Mouse (Mus musculus) sigmoid colon, adult 10 weeks (tissue): Measurements from ENCODE around the gene Ddx49. TPM values are rescaled to one million over a fixed set of nuclear protein-coding genes. Genes with fewer than 3 reads are reported as not detected.

ENCODE experiments used
- polyA plus RNA-seq: library from polyadenylated mRNA; stranded (reverse); fragments of 350-450 nt; fragmentation: Illumina TruSeq; extraction: RNeasy Lipid Tissue Mini Kit (QIAGEN cat#74804); gene quantifications from one replicate; pipeline ENCODE4 v1.2.3, GENCODE M21; 2014; ENCODE audit warnings: low read depth, low replicate concordance

Gene Ddx49
- polyA plus RNA-seq: 5.1 TPM

GRCm38 (mm10) chr8:70302358-70302890 lies at the start of gene Ddx49, which contains the start of gene Cope:
Ddx49 (minus strand) TSS chr8:70302489.
Cope (plus strand) TSS chr8:70302518.

GRCm38 (mm10) chr8:70329124-70329834 lies 27.0 kb upstream of the Ddx49 start, which contains the start of gene Gdf1:
Gdf1 (plus strand) TSS chr8:70329817.

GRCm38 (mm10) chr8:70315624-70316510 lies 13.6 kb upstream of the Ddx49 start, which contains the start of gene Cers1:
Cers1 (plus strand) TSS chr8:70315775.

GRCm38 (mm10) chr8:70282603-70283135 lies 19.6 kb downstream of the Ddx49 start, which contains the start of gene Homer3:
Homer3 (plus strand) TSS chr8:70282827.

Other genes starting within 250 kb of the Ddx49 start
- gene Tm6sf2, start 229.6 kb downstream of the Ddx49 start, polyA plus RNA-seq: 2.1 TPM
- gene Hapln4, start 219.0 kb downstream of the Ddx49 start, polyA plus RNA-seq: not detected
- not detected for gene Ncan, start 181.6 kb downstream of the Ddx49 start, polyA plus RNA-seq
- 1.4 TPM for gene Nr2c2ap, start 171.2 kb downstream of the Ddx49 start, polyA plus RNA-seq
- 1.4 TPM for gene Rfxank, start 163.3 kb downstream of the Ddx49 start, polyA plus RNA-seq
- gene Borcs8, start 163.0 kb downstream of the Ddx49 start, polyA plus RNA-seq: 6.0 TPM
- gene Mef2b, start 162.8 kb downstream of the Ddx49 start, polyA plus RNA-seq: not detected
- 4.3 TPM for gene Tmem161a, start 130.1 kb downstream of the Ddx49 start, polyA plus RNA-seq
- gene Slc25a42, start 90.2 kb downstream of the Ddx49 start, polyA plus RNA-seq: 2.3 TPM
- gene Sugp2, start 68.3 kb downstream of the Ddx49 start, polyA plus RNA-seq: 7.2 TPM
- gene Armc6, start 68.0 kb downstream of the Ddx49 start, polyA plus RNA-seq: 0.79 TPM
- gene Homer3, start 19.7 kb downstream of the Ddx49 start, polyA plus RNA-seq: not detected
- gene Cope, start within 50 bp of the Ddx49 start, polyA plus RNA-seq: 1.3 TPM
- gene Cers1, start 13.3 kb upstream of the Ddx49 start, polyA plus RNA-seq: not detected
- gene Gdf1, start 27.3 kb upstream of the Ddx49 start, polyA plus RNA-seq: not detected
- gene Upf1, start 50.8 kb upstream of the Ddx49 start, polyA plus RNA-seq: 3.8 TPM
- gene Comp, start 71.1 kb upstream of the Ddx49 start, polyA plus RNA-seq: not detected
- gene Crtc1, start 137.1 kb upstream of the Ddx49 start, polyA plus RNA-seq: 2.8 TPM
- 2.3 TPM for gene Klhl26, start 174.5 kb upstream of the Ddx49 start, polyA plus RNA-seq
- not detected for gene Tmem59l, start 184.9 kb upstream of the Ddx49 start, polyA plus RNA-seq
- not detected for gene Crlf1, start 190.7 kb upstream of the Ddx49 start, polyA plus RNA-seq
- gene Rex1bd, start 204.3 kb upstream of the Ddx49 start, polyA plus RNA-seq: 2.6 TPM
- gene Uba52, start 208.3 kb upstream of the Ddx49 start, polyA plus RNA-seq: 2.6 TPM
- 8.5 TPM for gene Fkbp8, start 225.2 kb upstream of the Ddx49 start, polyA plus RNA-seq
- 9.0 TPM for gene Kxd1, start 225.5 kb upstream of the Ddx49 start, polyA plus RNA-seq
- 0.98 TPM for gene Ell, start 237.0 kb upstream of the Ddx49 start, polyA plus RNA-seq